Mouse (Mus musculus) small intestine, adult 2 months (tissue): ENCODE measurements around the gene Olfr389. TPM values are rescaled to one million over a fixed set of nuclear protein-coding genes. Genes with fewer than 3 reads are reported as not detected.

Experiments used
- H3K27ac ChIP-seq: fragments of 200-500 bp; 2 replicates; pipeline ENCODE4 v1.5.1; 2012; ENCODE audit warnings: low read depth, low read length, control low read depth, inconsistent platforms; ENCODE audit not compliant: insufficient read depth
- H3K27me3 ChIP-seq: fragments of 200-500 bp; 2 replicates; pipeline ENCODE4 v1.6.1; 2012; ENCODE audit warnings: mild to moderate bottlenecking, moderate library complexity, low read length, inconsistent platforms; ENCODE audit not compliant: control insufficient read depth, insufficient read depth
- H3K36me3 ChIP-seq: fragments of 200-500 bp; 2 replicates; pipeline ENCODE4 v1.6.1; 2012; ENCODE audit warnings: mild to moderate bottlenecking, low read length, control low read depth, inconsistent platforms; ENCODE audit not compliant: control insufficient read depth, insufficient read depth
- H3K4me1 ChIP-seq: fragments of 200-500 bp; 2 replicates; pipeline ENCODE4 v1.6.1; 2012; ENCODE audit warnings: low read length, inconsistent platforms, mixed read lengths; ENCODE audit not compliant: control insufficient read depth, insufficient read depth, insufficient read length
- H3K4me3 ChIP-seq: fragments of 200-500 bp; 2 replicates; pipeline ENCODE4 v1.5.1; 2012; ENCODE audit warnings: low read depth, mild to moderate bottlenecking, control low read depth, inconsistent platforms, low read length, moderate library complexity
- CTCF ChIP-seq: fragments of 200-500 bp; IDR thresholded peaks from 2 replicates; pipeline ENCODE4 v1.5.1; 2012; ENCODE audit warnings: low read depth, mild to moderate bottlenecking, control low read depth, inconsistent platforms, low read length, moderate library complexity, mixed read lengths; ENCODE audit not compliant: insufficient replicate concordance, insufficient read length; ENCODE audit errors: extremely low read depth
- POLR2A ChIP-seq: fragments of 200-500 bp; IDR thresholded peaks from 2 replicates; pipeline ENCODE4 v1.6.1; 2012; ENCODE audit warnings: low read depth, mild to moderate bottlenecking, control low read depth, inconsistent platforms, low read length, moderate library complexity
- WGBS: fragments of 180-500 bp; shearing (Covaris S2); methylation state at CpG from one replicate; pipeline ENCODE4 v1.1.7; 2018; 5-methylcytosine and 5-hydroxymethylcytosine counted together
- polyA plus RNA-seq: library from polyadenylated mRNA; depleted of rRNA; stranded (reverse); fragments of >200 nt; gene quantifications from 2 replicates; pipeline ENCODE4 v1.2.3, GENCODE M21; 2012; rRNA removed

The Olfr389 gene
- not detected in 2 replicates for polyA plus RNA-seq

- Histone ChIP-seq H3K27ac (no peak within 1 kb of the TSS), H3K27me3 (no peaks in the 10 kb centered on the region), H3K4me3 (no peak within 1 kb of the TSS), H3K36me3 (no peaks in the 10 kb centered on the region), H3K4me1 (no peaks in the 10 kb centered on the region)
- TF ChIP-seq CTCF (no peak), POLR2A (no peak)
- 87% methylated on average over 1 of the region's 1 CpGs for WGBS
Observed at GRCm38 (mm10) chr11:73780613-73781012, at the start of gene Olfr389. Gene Olfr389, minus strand, starts transcription at chr11:73780713.

GRCm38 (mm10) chr11:73816949-73817348 lies 36.4 kb upstream of the Olfr389 start, which contains the start of gene Olfr392:
Gene Olfr392, minus strand, starts transcription at chr11:73817049.
- Histone ChIP-seq H3K27me3 (no peaks in the 10 kb centered on the region), H3K27ac (no peak within 1 kb of the TSS), H3K36me3 (no peaks in the 10 kb centered on the region), H3K4me1 (no peaks in the 10 kb centered on the region), H3K4me3 (no peak within 1 kb of the TSS)
- no peak for TF ChIP-seq POLR2A
- TF ChIP-seq CTCF: no peak
- WGBS: 89% methylated on average over 1 of the region's 1 CpGs

- H3K27ac ChIP-seq: no peak within 1 kb of the TSS
- TF ChIP-seq CTCF (no peak), POLR2A (no peak)
- WGBS: 5% methylated on average over 1 of the region's 1 CpGs
- H3K4me1 ChIP-seq: no peaks in the 10 kb centered on the region
- H3K36me3 ChIP-seq: no peaks in the 10 kb centered on the region
- H3K27me3 ChIP-seq: no peaks in the 10 kb centered on the region
- no peak within 1 kb of the TSS for H3K4me3 ChIP-seq
Observed at GRCm38 (mm10) chr11:73802952-73803351, 22.4 kb upstream of the Olfr389 start, which contains the start of gene Olfr391-ps. Gene Olfr391-ps, minus strand, starts transcription at chr11:73803052.

GRCm38 (mm10) chr11:73782664-73783063 lies 2.2 kb upstream of the Olfr389 start, which contains the start of gene Olfr390:
Gene Olfr390, plus strand, starts transcription at chr11:73782964.
- no peaks in the 10 kb centered on the region for H3K36me3 ChIP-seq
- 61% methylated on average over 1 of the region's 1 CpGs for WGBS
- TF ChIP-seq CTCF (no peak), POLR2A (no peak)
- H3K4me1 ChIP-seq: no peaks in the 10 kb centered on the region
- no peak within 1 kb of the TSS for H3K4me3 ChIP-seq
- no peaks in the 10 kb centered on the region for H3K27me3 ChIP-seq
- H3K27ac ChIP-seq: no peak within 1 kb of the TSS

GRCm38 (mm10) chr11:73759115-73759514 lies 21.4 kb downstream of the Olfr389 start:
- TF ChIP-seq POLR2A (no peak), CTCF (no peak)
- Histone ChIP-seq H3K27me3 (no peaks in the 10 kb centered on the region), H3K36me3 (no peaks in the 10 kb centered on the region), H3K4me1 (no peaks in the 10 kb centered on the region), H3K27ac (no peak overlapping the region), H3K4me3 (no peak overlapping the region)

Other genes starting within 250 kb of the Olfr389 start
- not detected in 2 replicates for gene Olfr385, start 187.7 kb downstream of the Olfr389 start, polyA plus RNA-seq
- gene Olfr384, start 182.1 kb downstream of the Olfr389 start, polyA plus RNA-seq: not detected in 2 replicates
- gene Zfp735, start 91.9 kb downstream of the Olfr389 start, polyA plus RNA-seq: not detected in 2 replicates
- gene Olfr390, start 2.3 kb upstream of the Olfr389 start, polyA plus RNA-seq: not detected in 2 replicates
- not detected in 2 replicates for gene Olfr391-ps, start 22.3 kb upstream of the Olfr389 start, polyA plus RNA-seq
- not detected in 2 replicates for gene Olfr392, start 36.3 kb upstream of the Olfr389 start, polyA plus RNA-seq
- gene Olfr393, start 70.7 kb upstream of the Olfr389 start, polyA plus RNA-seq: not detected in 2 replicates
- not detected in 2 replicates for gene Olfr394, start 110.1 kb upstream of the Olfr389 start, polyA plus RNA-seq
- not detected in 2 replicates for gene Olfr395, start 128.6 kb upstream of the Olfr389 start, polyA plus RNA-seq
- not detected in 2 replicates for gene Olfr23, start 156.0 kb upstream of the Olfr389 start, polyA plus RNA-seq
- gene Olfr397, start 180.1 kb upstream of the Olfr389 start, polyA plus RNA-seq: not detected in 2 replicates
- gene Olfr398, start 209.7 kb upstream of the Olfr389 start, polyA plus RNA-seq: not detected in 2 replicates